Comparison of ENCODE assay signal across 8 mouse cellular contexts in the genomic region with DNA sequence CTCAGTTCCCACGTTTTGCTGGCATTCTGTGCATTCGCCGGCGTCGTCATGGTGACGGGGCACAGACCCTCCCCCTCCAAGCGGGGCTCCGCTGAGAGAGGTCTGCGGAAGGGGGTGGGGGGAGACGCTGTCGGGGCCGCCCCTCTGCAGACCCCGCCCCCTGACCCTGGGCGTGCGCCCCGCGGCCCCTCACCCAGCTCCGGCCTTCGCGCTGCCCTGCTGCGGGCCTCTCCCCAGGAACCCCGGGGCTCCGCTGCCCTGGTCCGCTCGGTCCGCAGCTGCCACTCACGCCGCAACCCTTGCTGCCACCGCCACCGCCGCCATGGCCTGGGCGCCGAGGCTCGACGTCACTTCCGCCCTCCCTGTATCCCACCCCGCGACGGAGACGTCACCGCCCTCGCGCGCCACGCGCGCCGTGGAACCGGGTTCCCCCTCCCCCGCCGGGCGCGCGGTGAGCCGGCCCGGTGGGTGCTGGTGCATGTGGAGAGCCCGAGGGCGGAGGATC. TPM values are rescaled to one million over a fixed set of nuclear protein-coding genes. Genes with fewer than 3 reads are reported as not detected.
A peak's percentile ranks its signal among the peaks of the same experiment; 100 is the strongest.
DNase-seq lines count a peak whose midpoint lies in the region; ATAC-seq and TF ChIP-seq lines count a peak whose summit lies in the region.

A gene (minus strand): TSS at position 364 of the 505 bp plus-strand sequence.

- H3K4me1 ChIP-seq in hindbrain, embryonic 15.5 days (replicated peaks) = peaks cover 61% of the 10 kb centered on the region

- H3K9me3 ChIP-seq in hindbrain, embryonic 15.5 days = no peaks in the 10 kb centered on the region

- peak within 1 kb of the TSS; percentile 70 for H3K4me3 ChIP-seq in hindbrain, embryonic 15.5 days
- H3K4me3 ChIP-seq in left cerebral cortex, adult 2 months = peak within 1 kb of the TSS; percentile 95

- peak; percentile 83 for ATAC-seq in hindbrain, embryonic 15.5 days (ENCODE audit: low FRiP score, low read depth)
- peak; percentile 56 for ATAC-seq in megakaryocyte, adult 5-6 weeks (ENCODE audit: poor library complexity, severe bottlenecking)

- peak within 1 kb of the TSS; percentile 91 for H3K9ac ChIP-seq in hindbrain, embryonic 15.5 days

- TF ChIP-seq CTCF in left cerebral cortex, adult 2 months (IDR thresholded peaks at IDR 0.05) = no peak

- peak within 1 kb of the TSS; percentile 98 for H3K27ac ChIP-seq in hindbrain, embryonic 15.5 days (replicated peaks)
- H3K27ac ChIP-seq in left cerebral cortex, adult 2 months = peak within 1 kb of the TSS; percentile 99

- H3K27me3 ChIP-seq in hindbrain, embryonic 15.5 days = no peaks in the 10 kb centered on the region

- DNase-seq in R1 (ENCODE audit: low read depth, low spot score) = peak; percentile 94
- peak; percentile 84 to 90 for DNase-seq in cerebellum, postnatal 36 days
- peak; percentile 87 for DNase-seq in gastrocnemius, adult 18-20 months (ENCODE audit: low spot score)
- peak; percentile 90 to 93 for DNase-seq in left cerebral cortex, adult 2 months (ENCODE audit: extremely low spot score in 1 of 2, low spot score in 2 of 2)
- peak; percentile 91 for DNase-seq in right cerebral cortex, postnatal 14 days
- DNase-seq in urinary bladder, postnatal 4 days (ENCODE audit: low spot score in 2 of 2) = peak; percentile 84 to 89

- H3K4me2 ChIP-seq in hindbrain, embryonic 15.5 days = peak within 1 kb of the TSS; percentile 92

- intact Hi-C loops in left cerebral cortex, adult 2 months (cut with DNase I) = no loop called here

- under 1% methylated on average over 50 of the region's 58 CpGs for WGBS in hindbrain, embryonic 15.5 days

- peaks cover 23% of the 10 kb centered on the region for H3K36me3 ChIP-seq in hindbrain, embryonic 15.5 days

RNA-seq across cellular contexts. Expression of the gene that starts here (rescaled TPM):
- 10 to 100 TPM; 12.5 to 13.5 TPM for total RNA-seq in gastrocnemius, adult 18-20 months (2021)
- polyA plus RNA-seq in hindbrain, embryonic 15.5 days (2015; fragmentation: Nextera tagmentation; extraction: Ambion mirVana) = 22.1 and 24.9 TPM in 2 replicates
- 10 to 100 TPM; 34.8 to 44.9 TPM for total RNA-seq in left cerebral cortex, adult 2 months (2021)
- total RNA-seq in megakaryocyte, adult 5-6 weeks (2015) = 5.3 and 6.7 TPM in 2 replicates
- 7.9 and 9.6 TPM in 2 replicates for total RNA-seq in megakaryocyte, adult 5-6 weeks (2017)

Comparison
In these comparisons a context has a peak if more than half of its experiments do, and no peak if none do; other contexts are left out.
1. Peak in every context shown above with its lines: DNase-seq, ATAC-seq, H3K4me3 ChIP-seq and H3K27ac ChIP-seq.